Mouse (Mus musculus) ES-Bruce4 (cell line): ENCODE measurements around the gene Grm8.

Experiments
- CTCF ChIP-seq: IDR thresholded peaks from one replicate; pipeline ENCODE4 v1.8.1; 2011; ENCODE audit warnings: low read depth, low read length
- POLR2A ChIP-seq: IDR thresholded peaks from one replicate; pipeline ENCODE4 v1.8.1; 2011; ENCODE audit warnings: low read length; ENCODE audit not compliant: insufficient read depth

DNA sequence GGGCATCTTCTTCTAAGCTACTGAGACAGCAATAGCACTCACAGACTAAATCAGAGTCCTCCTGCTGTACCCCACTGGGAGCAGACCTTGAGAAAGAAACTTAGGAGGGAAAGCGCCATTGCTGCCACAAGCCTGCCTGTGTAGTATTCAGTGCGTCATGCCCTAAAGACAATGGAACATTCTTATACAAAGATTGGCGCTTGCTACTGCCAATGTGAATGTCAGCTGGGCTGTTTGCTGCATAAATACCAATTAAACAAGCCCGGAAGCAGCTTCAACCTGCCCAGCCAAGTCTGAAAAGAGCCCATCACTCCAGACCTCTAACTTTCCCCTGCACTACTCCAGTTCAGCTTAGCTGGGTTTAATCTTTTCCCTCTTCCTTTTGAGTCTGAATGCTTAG is 2.9 kb downstream of the Grm8 start:
- TF ChIP-seq POLR2A (no peak), CTCF (no peak)
